Mouse (Mus musculus): ENCODE results near the gene Nanp.

GRCm38 (mm10) chr2:150999021-150999420, 40.2 kb downstream of the Nanp start:
- TF ChIP-seq CTCF (conservative IDR thresholded peaks at IDR 0.05; ENCODE audit: insufficient read depth, insufficient read length, low read depth, low read length) (no peak), POLR2A (IDR thresholded peaks at IDR 0.05; ENCODE audit: low read depth, low read length) (no peak)

Measured in kidney, adult 2 months (tissue).